Mouse (Mus musculus): ENCODE data around the gene Rpn1.

DNA sequence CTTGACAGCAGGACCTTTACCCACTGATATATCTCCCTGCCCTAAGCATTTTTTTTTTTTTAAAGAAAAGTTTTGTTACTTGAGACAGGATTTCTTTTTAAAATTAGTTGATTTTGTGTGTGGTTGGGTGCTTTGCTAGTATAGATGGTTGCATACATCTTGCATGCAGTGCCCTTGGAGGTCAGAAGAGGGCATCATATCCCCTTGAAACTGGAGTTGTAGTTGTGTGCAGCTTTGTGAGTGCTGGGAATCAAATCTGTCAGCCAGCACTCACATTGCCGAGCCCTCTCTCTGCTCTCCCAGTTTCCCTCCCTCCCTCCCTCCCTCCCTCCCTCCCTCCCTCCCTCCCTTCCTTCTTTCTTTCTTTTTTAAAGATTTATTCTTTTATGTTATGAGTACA, 4.7 kb downstream of the Rpn1 start:
- TF ChIP-seq CTCF (IDR thresholded peaks at IDR 0.05): peak; percentile 27; the same call in 1 of the 2 replicates
- TF ChIP-seq POLR2A (IDR thresholded peaks at IDR 0.05; ENCODE audit: insufficient read depth, low read depth, low read length): no peak
- TF ChIP-seq EP300 (IDR thresholded peaks at IDR 0.05; ENCODE audit: insufficient read depth, low read depth, low read length): no peak

Measured in heart, adult 2 months (tissue).